Mouse (Mus musculus) cortical plate, adult 2 months (tissue): ENCODE data around the gene Adgrg7.

Source experiments
- CTCF ChIP-seq: fragments of 200-500 bp; IDR thresholded peaks from 2 replicates; pipeline ENCODE4 v1.5.1; 2011; ENCODE audit warnings: mild to moderate bottlenecking, control low read depth, low read length; ENCODE audit not compliant: insufficient read depth; ENCODE audit errors: extremely low read depth
- POLR2A ChIP-seq: fragments of 200-500 bp; IDR thresholded peaks from 2 replicates; pipeline ENCODE4 v1.6.1; 2011; ENCODE audit warnings: mild to moderate bottlenecking, low read length, control low read depth; ENCODE audit not compliant: insufficient read depth; ENCODE audit errors: extremely low read depth

DNA sequence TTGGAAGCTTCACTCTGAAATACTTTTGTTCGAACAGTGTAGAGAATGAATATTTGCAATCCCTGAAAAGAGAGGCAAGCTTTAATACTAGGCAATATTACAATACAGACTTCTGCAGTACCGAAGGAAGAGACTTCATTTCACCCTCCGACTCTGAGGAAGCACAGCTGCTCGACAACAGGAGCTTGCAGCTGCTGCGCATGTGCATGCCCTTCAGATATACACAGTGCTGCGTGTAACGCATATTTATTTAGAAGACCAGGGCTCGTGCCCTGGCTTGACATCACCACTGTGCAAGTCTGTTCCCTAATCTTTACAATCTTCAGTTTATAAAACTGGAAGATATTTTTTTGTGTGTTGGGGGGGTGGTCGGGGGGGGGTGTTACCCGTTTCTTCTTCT lies 70.7 kb downstream of the Adgrg7 start:
- TF ChIP-seq POLR2A (no peak), CTCF (no peak)
